Mouse (Mus musculus) C2C12 (cell line): Measurements from ENCODE around the gene Olfr986. TPM values are rescaled to one million over a fixed set of nuclear protein-coding genes. Genes with fewer than 3 reads are reported as not detected.

Experiments
- H3K27me3 ChIP-seq: one replicate; pipeline ENCODE4 v1.6.1; 2011; ENCODE audit not compliant: control insufficient read depth, insufficient read depth, insufficient read length
- H3K36me3 ChIP-seq: one replicate; pipeline ENCODE4 v1.6.1; 2011; ENCODE audit not compliant: control insufficient read depth, insufficient read depth
- H3K4me3 ChIP-seq: one replicate; pipeline ENCODE4 v1.5.1; 2011; ENCODE audit warnings: mild to moderate bottlenecking, control low read depth; ENCODE audit not compliant: poor library complexity, insufficient read depth, severe bottlenecking
- H3K79me2 ChIP-seq: one replicate; pipeline ENCODE4 v1.6.1; 2011; ENCODE audit not compliant: control insufficient read depth, insufficient read depth
- H3K79me3 ChIP-seq: one replicate; pipeline ENCODE4 v1.6.1; 2011; ENCODE audit warnings: low read depth, control low read depth
- H3ac ChIP-seq: one replicate; pipeline ENCODE3; 2011; ENCODE audit warnings: low read depth; ENCODE audit not compliant: control insufficient read depth, insufficient read length
- CEBPB ChIP-seq: IDR thresholded peaks from one replicate; pipeline ENCODE4 v1.6.1; 2011; ENCODE audit warnings: low read depth, mild to moderate bottlenecking, control low read depth, moderate library complexity
- CTCF ChIP-seq: IDR thresholded peaks from one replicate; pipeline ENCODE4 v1.5.1; 2011; ENCODE audit not compliant: control insufficient read depth, insufficient read depth, insufficient read length
- FOSL1 ChIP-seq: IDR thresholded peaks from one replicate; pipeline ENCODE4 v1.8.0; 2011; ENCODE audit warnings: mild to moderate bottlenecking, low read length; ENCODE audit not compliant: poor library complexity, insufficient read depth, severe bottlenecking
- MAX ChIP-seq: IDR thresholded peaks from one replicate; pipeline ENCODE4 v1.6.1; 2011; ENCODE audit warnings: mild to moderate bottlenecking, control low read depth
- MYOD1 ChIP-seq: IDR thresholded peaks from one replicate; pipeline ENCODE4 v1.6.1; 2011; ENCODE audit warnings: low read depth; ENCODE audit not compliant: control insufficient read depth, insufficient read length
- MYOG ChIP-seq: IDR thresholded peaks from one replicate; pipeline ENCODE4 v1.6.1; 2011; ENCODE audit not compliant: control insufficient read depth, insufficient read length; ENCODE audit errors: extremely low read depth
- USF1 ChIP-seq: IDR thresholded peaks from one replicate; pipeline ENCODE4 v1.6.1; 2011; ENCODE audit warnings: low read depth, mild to moderate bottlenecking, control low read depth, moderate library complexity
- polyA plus RNA-seq: library from polyadenylated mRNA; unstranded; fragments of >200 nt; fragmentation: generic; extraction: Trizol; gene quantifications from one replicate; pipeline ENCODE4 v1.2.1, GENCODE M21; 2012; ENCODE audit warnings: missing spikeins

Olfr986 gene
- polyA plus RNA-seq, 1 experiment, result not detected

- no peak for TF ChIP-seq CEBPB
- TF ChIP-seq FOSL1, result no peak
- TF ChIP-seq MYOG, result no peak
- TF ChIP-seq MAX, result no peak
- TF ChIP-seq MYOD1, result no peak
- TF ChIP-seq CTCF, result no peak
- no peaks in the 10 kb centered on the region for H3K79me2 ChIP-seq
- no peaks in the 10 kb centered on the region for H3K79me3 ChIP-seq
- no peak overlapping the region for H3K4me3 ChIP-seq
- H3K27me3 ChIP-seq, result peaks cover 17% of the 10 kb centered on the region
- H3K36me3 ChIP-seq, result no peaks in the 10 kb centered on the region
- H3ac ChIP-seq, result no peak overlapping the region
Observed at GRCm38 (mm10) chr9:40229479-40229878, 48.8 kb downstream of the Olfr986 start.

DNA sequence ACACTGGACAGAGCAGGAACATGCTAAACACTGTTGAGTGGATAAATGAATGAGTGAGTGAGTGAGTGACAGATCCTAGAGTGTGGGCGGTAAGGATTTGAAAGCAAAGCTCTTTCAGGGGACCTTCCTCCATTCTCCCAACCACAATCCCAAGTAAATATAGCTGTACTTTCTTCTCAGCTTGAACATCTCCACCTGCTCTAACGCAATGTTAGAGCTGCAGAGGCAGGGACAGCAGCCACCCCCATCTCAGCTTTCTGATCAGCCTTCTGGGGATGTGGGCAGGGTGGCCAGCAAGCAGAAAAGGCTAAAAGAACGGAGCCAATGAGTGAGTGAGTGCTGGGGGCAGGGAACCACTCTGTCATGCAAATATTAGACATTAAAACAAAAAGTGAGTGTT lies 50.3 kb downstream of the Olfr986 start:
- Histone ChIP-seq H3K27me3 (peaks cover 8% of the 10 kb centered on the region), H3K36me3 (no peaks in the 10 kb centered on the region), H3K79me2 (no peaks in the 10 kb centered on the region), H3K4me3 (no peak overlapping the region), H3ac (no peak overlapping the region), H3K79me3 (no peaks in the 10 kb centered on the region)
- TF ChIP-seq FOSL1, result no peak
- no peak for TF ChIP-seq CEBPB
- no peak for TF ChIP-seq USF1
- TF ChIP-seq MAX, result no peak
- TF ChIP-seq CTCF, result no peak
- no peak for TF ChIP-seq MYOG
- no peak for TF ChIP-seq MYOD1

DNA sequence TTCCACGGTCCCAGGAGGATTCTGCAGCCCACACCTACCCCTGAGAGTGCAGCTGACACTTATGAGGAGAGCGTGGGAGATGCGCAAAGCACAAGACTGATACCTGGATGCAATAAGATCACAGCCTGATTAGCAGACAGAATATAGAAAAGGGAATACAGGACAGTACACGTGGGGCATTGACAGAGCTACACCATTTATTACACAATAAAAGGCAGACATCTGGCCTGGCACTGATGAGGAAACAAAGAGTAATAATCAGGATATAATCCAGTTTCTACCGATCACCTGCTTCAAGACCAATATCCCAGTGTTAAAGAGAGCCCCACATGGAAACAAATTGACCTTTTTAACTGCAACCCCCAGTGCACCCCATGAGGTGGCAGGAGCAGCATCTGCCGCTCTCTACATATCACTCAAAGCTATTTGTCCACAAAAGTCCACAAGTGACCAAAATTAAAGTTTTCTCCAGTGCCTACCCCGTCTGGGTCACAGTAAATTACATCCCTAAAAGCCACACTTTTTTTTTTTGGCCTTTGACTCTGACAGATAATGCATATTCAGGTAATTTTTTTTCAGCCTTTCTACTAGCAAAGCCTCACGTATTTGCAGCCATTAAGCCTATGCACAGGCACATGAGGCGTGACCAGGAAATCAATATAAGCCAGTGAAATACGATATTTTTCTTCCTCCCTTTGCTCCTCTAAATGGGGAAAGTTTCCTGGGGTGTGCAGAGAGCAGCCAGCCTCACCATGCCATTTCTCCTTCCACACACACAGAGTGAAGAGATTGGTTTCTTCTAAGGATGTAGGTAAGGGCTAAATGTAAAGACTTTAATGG lies 53.7 kb downstream of the Olfr986 start:
- Histone ChIP-seq H3K79me3 (no peaks in the 10 kb centered on the region), H3K4me3 (no peak overlapping the region), H3K36me3 (no peaks in the 10 kb centered on the region), H3K27me3 (no peaks in the 10 kb centered on the region), H3K79me2 (no peaks in the 10 kb centered on the region), H3ac (no peak overlapping the region)
- TF ChIP-seq MYOD1, result no peak
- no peak for TF ChIP-seq MYOG
- TF ChIP-seq FOSL1, result no peak
- TF ChIP-seq CEBPB, result no peak
- no peak for TF ChIP-seq MAX
- TF ChIP-seq USF1, result no peak
- TF ChIP-seq CTCF, result no peak

GRCm38 (mm10) chr9:40235220-40235619 lies 54.5 kb downstream of the Olfr986 start:
- no peaks in the 10 kb centered on the region for H3K27me3 ChIP-seq
- no peak overlapping the region for H3K4me3 ChIP-seq
- H3K79me3 ChIP-seq, result no peaks in the 10 kb centered on the region
- H3K36me3 ChIP-seq, result no peaks in the 10 kb centered on the region
- no peak overlapping the region for H3ac ChIP-seq
- H3K79me2 ChIP-seq, result no peaks in the 10 kb centered on the region
- TF ChIP-seq MAX (no peak), CEBPB (no peak), USF1 (no peak), CTCF (no peak), FOSL1 (no peak), MYOD1 (no peak), MYOG (no peak)

Other genes starting within 250 kb of the Olfr986 start
- gene Olfr974, start 243.4 kb upstream of the Olfr986 start, polyA plus RNA-seq, result not detected
- not detected for gene Olfr975, start 228.9 kb upstream of the Olfr986 start, polyA plus RNA-seq
- not detected for gene Olfr976, start 219.8 kb upstream of the Olfr986 start, polyA plus RNA-seq
- not detected for gene Olfr978, start 188.8 kb upstream of the Olfr986 start, polyA plus RNA-seq
- not detected for gene Olfr979, start 177.5 kb upstream of the Olfr986 start, polyA plus RNA-seq
- not detected for gene Olfr980, start 171.3 kb upstream of the Olfr986 start, polyA plus RNA-seq
- not detected for gene Olfr981, start 159.5 kb upstream of the Olfr986 start, polyA plus RNA-seq
- not detected for gene Olfr982, start 107.1 kb upstream of the Olfr986 start, polyA plus RNA-seq
- not detected for gene Olfr983, start 87.3 kb upstream of the Olfr986 start, polyA plus RNA-seq
- gene Olfr984, start 66.7 kb upstream of the Olfr986 start, polyA plus RNA-seq, result not detected
- gene Olfr985, start 50.7 kb upstream of the Olfr986 start, polyA plus RNA-seq, result not detected
- gene Tmem225, start 32.8 kb upstream of the Olfr986 start, polyA plus RNA-seq, result not detected
- gene Zfp202, start 11.4 kb downstream of the Olfr986 start, polyA plus RNA-seq, result 2.2 TPM
- gene Scn3b, start 88.3 kb downstream of the Olfr986 start, polyA plus RNA-seq, result not detected